ENCODE assay signal across 20 mouse cellular contexts in the genomic region with DNA sequence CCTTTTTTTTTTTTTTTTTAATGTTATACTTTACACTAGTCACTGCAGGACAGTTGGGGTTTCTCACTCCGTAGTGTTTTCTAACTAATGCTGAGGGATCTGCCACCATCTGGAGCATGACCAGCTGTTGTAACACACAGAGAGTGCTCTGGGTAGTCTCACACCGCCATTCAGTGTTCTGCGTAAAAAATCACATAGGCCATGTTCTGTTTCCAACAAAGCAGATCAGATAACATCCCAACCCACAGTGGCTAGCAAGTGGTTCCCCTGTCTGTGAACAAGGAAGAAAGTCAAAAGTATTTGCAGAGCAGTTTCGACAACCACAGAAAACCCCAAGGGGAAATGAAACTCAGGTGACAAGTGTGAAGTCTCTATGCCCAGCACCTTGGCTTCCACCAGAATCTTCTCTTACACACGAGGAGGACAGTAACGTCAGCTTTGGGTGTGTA. TPM values are rescaled to one million over a fixed set of nuclear protein-coding genes. Genes with fewer than 3 reads are reported as not detected.
DNase-seq lines count a peak whose midpoint lies in the region; ATAC-seq and TF ChIP-seq lines count a peak whose summit lies in the region.
"Had no signal": no experiment of that assay in that cellular context is flagged by ENCODE, and none has a peak within 500 bp of the region (broad histone marks: within the 10 kb centered on the region; RNA-seq: fewer than 3 reads in every experiment).

No protein-coding gene starts in this region.

- no peak for TF ChIP-seq CTCF in MEL (IDR thresholded peaks at IDR 0.05 in 2 of 3, conservative IDR thresholded peaks at IDR 0.05 in 1 of 3; ENCODE audit: control insufficient read depth in 1 of 3, insufficient read depth in 1 of 3, low read depth in 2 of 3, low read length in 3 of 3, poor library complexity in 1 of 3, severe bottlenecking in 1 of 3)
- TF ChIP-seq CTCF in layer of hippocampus, adult 2 months (conservative IDR thresholded peaks at IDR 0.05), result no peak

- no peak for TF ChIP-seq EP300 in MEL (IDR thresholded peaks at IDR 0.05; ENCODE audit: low read depth in 1 of 2, low read length in 2 of 2)

- H3K9ac ChIP-seq in MEL (ENCODE audit: control insufficient read depth, low read depth, low read length, poor library complexity, severe bottlenecking), result peak overlapping the region; percentile 37
- no peak overlapping the region for H3K9ac ChIP-seq in midbrain, embryonic 11.5 days (ENCODE audit: low read length)
- H3K9ac ChIP-seq: heart, embryonic 15.5 days; hindbrain, embryonic 13.5 days; limb, embryonic 15.5 days; liver, postnatal 0 days; neural tube, embryonic 13.5 days had no signal

- H3K4me1 ChIP-seq in MEL (ENCODE audit: control insufficient read depth in 1 of 2, insufficient read depth in 2 of 2, low read length in 2 of 2), result peaks cover 12 to 17% of the 10 kb centered on the region in 2 experiments
- H3K4me1 ChIP-seq in midbrain, embryonic 11.5 days (ENCODE audit: control insufficient read depth, insufficient read depth, low read length), result no peaks in the 10 kb centered on the region
- H3K4me1 ChIP-seq: heart, embryonic 15.5 days; hindbrain, embryonic 13.5 days; limb, embryonic 15.5 days; neural tube, embryonic 13.5 days had no signal

- 85% methylated on average over 6 of the region's 6 CpGs for WGBS in midbrain, embryonic 11.5 days

- ATAC-seq in megakaryocyte, adult 5-6 weeks (ENCODE audit: poor library complexity, severe bottlenecking), result peak; percentile 78
- no peak for ATAC-seq in midbrain, embryonic 11.5 days (ENCODE audit: low FRiP score)
- ATAC-seq: forebrain, embryonic 14.5 days; liver, postnatal 0 days; midbrain, embryonic 16.5 days; Patski had no signal

- peak; percentile 34 for DNase-seq in lung, postnatal 36 days
- DNase-seq in lung, postnatal 4 days, result no peak
- DNase-seq in MEL (ENCODE audit: low read depth, low spot score), result peak; percentile 72
- peak; percentile 83 to 84 for DNase-seq in spleen, postnatal 36 days (ENCODE audit: low spot score in 2 of 2)
- no peak for DNase-seq in Muller cell, postnatal 12 days (ENCODE audit: inconsistent ontology term)
- no peak for DNase-seq in midbrain, embryonic 11.5 days (ENCODE audit: low spot score, missing footprints)
- DNase-seq in layer of hippocampus, adult 2 months (ENCODE audit: low spot score in 2 of 2), result no peak
- DNase-seq: cerebellum, adult 18-20 months; kidney, adult 9 months; liver, postnatal 0 days; thymus, adult 2 months had no signal

- no peak for TF ChIP-seq POLR2A in MEL (IDR thresholded peaks at IDR 0.05; ENCODE audit: control insufficient read depth in 1 of 2, insufficient read depth in 1 of 2, low read depth in 1 of 2, low read length in 2 of 2, poor library complexity in 1 of 2)

- no peak overlapping the region for H3K4me2 ChIP-seq in midbrain, embryonic 11.5 days
- H3K4me2 ChIP-seq: heart, embryonic 15.5 days; hindbrain, embryonic 13.5 days; limb, embryonic 15.5 days; neural tube, embryonic 13.5 days had no signal

- H3K27me3 ChIP-seq in MEL (ENCODE audit: control insufficient read depth in 1 of 2, insufficient read depth in 2 of 2, low read length in 2 of 2), result no peaks in the 10 kb centered on the region
- no peaks in the 10 kb centered on the region for H3K27me3 ChIP-seq in midbrain, embryonic 11.5 days (ENCODE audit: control insufficient read depth, insufficient read depth, low read length)
- H3K27me3 ChIP-seq: heart, embryonic 15.5 days; hindbrain, embryonic 13.5 days; limb, embryonic 15.5 days; neural tube, embryonic 13.5 days; Patski had no signal

- peak overlapping the region; percentile 13; the same call in 1 of the 2 replicates for H3K27ac ChIP-seq in MEL (ENCODE audit: control insufficient read depth, low read depth, low read length)
- H3K27ac ChIP-seq in midbrain, embryonic 11.5 days (ENCODE audit: low read depth, low read length), result no peak overlapping the region
- no peak overlapping the region for H3K27ac ChIP-seq in layer of hippocampus, adult 2 months
- H3K27ac ChIP-seq: heart, embryonic 15.5 days; hindbrain, embryonic 13.5 days; limb, embryonic 15.5 days; macrophage; neural tube, embryonic 13.5 days had no signal

- no peaks in the 10 kb centered on the region for H3K79me2 ChIP-seq in MEL (ENCODE audit: control insufficient read depth, insufficient read depth, low read length, poor library complexity)

- H3K4me3 ChIP-seq in MEL (ENCODE audit: control insufficient read depth in 1 of 2, insufficient read depth in 1 of 2, low read depth in 2 of 2, low read length in 2 of 2), result peak overlapping the region; percentile 21 to 22; a peak in 3 of 4 replicates
- H3K4me3 ChIP-seq in midbrain, embryonic 11.5 days (ENCODE audit: low read depth, low read length), result no peak overlapping the region
- H3K4me3 ChIP-seq in layer of hippocampus, adult 2 months, result no peak overlapping the region
- H3K4me3 ChIP-seq: heart, embryonic 15.5 days; hindbrain, embryonic 13.5 days; limb, embryonic 15.5 days; neural tube, embryonic 13.5 days had no signal

- TF ChIP-seq RAD21 in MEL (IDR thresholded peaks at IDR 0.05; ENCODE audit: low read depth, low read length), result no peak

- H3K9me3 ChIP-seq in MEL (replicated peaks; ENCODE audit: insufficient read depth, low read length), result no peaks in the 10 kb centered on the region
- H3K9me3 ChIP-seq in midbrain, embryonic 11.5 days (ENCODE audit: control insufficient read depth, low read length), result no peaks in the 10 kb centered on the region
- H3K9me3 ChIP-seq: heart, embryonic 15.5 days; hindbrain, embryonic 13.5 days; limb, embryonic 15.5 days; neural tube, embryonic 13.5 days had no signal

- H3K36me3 ChIP-seq in MEL (ENCODE audit: control insufficient read depth in 1 of 2, insufficient read depth in 2 of 2, low read length in 2 of 2), result peaks cover 0 to 22% of the 10 kb centered on the region in 2 experiments; a peak in 2 of 4 replicates
- no peaks in the 10 kb centered on the region for H3K36me3 ChIP-seq in midbrain, embryonic 11.5 days (ENCODE audit: control insufficient read depth, insufficient read depth, low read length)
- H3K36me3 ChIP-seq: heart, embryonic 15.5 days; hindbrain, embryonic 13.5 days; limb, embryonic 15.5 days; neural tube, embryonic 13.5 days had no signal

TF ChIP-seq in MEL, 35 proteins besides CTCF, POLR2A, EP300 and RAD21 (continues in another document):
- TF ChIP-seq ZC3H11A (IDR thresholded peaks at IDR 0.05; ENCODE audit: low read depth, low read length), result peak; percentile 28; the same call in 1 of the 2 replicates
- TF ChIP-seq BHLHE40 (IDR thresholded peaks at IDR 0.05; ENCODE audit: borderline replicate concordance, low read depth, low read length), result no peak
- TF ChIP-seq RCOR1 (IDR thresholded peaks at IDR 0.05; ENCODE audit: low read depth, low read length), result peak; percentile 58; the same call in 1 of the 2 replicates
- peak; percentile 31; the same call in 1 of the 2 replicates for TF ChIP-seq ELF1 (IDR thresholded peaks at IDR 0.05; ENCODE audit: low read depth, low read length)
- TF ChIP-seq NELFE (IDR thresholded peaks at IDR 0.05; ENCODE audit: low read depth, low read length), result no peak
- TF ChIP-seq TBP (IDR thresholded peaks at IDR 0.05; ENCODE audit: low read depth, low read length), result 0 out of 2 replicates have a peak, but pooled peaks have one; percentile 10
- TF ChIP-seq KAT2A (conservative IDR thresholded peaks at IDR 0.05; ENCODE audit: low read depth, low read length), result no peak
- no peak for TF ChIP-seq E2F4 (IDR thresholded peaks at IDR 0.05; ENCODE audit: borderline replicate concordance, low read depth, low read length)
- TF ChIP-seq MXI1 (IDR thresholded peaks at IDR 0.05; ENCODE audit: low read depth, low read length), result 0 out of 2 replicates have a peak, but pooled peaks have one; percentile 23
- no peak for TF ChIP-seq SIN3A (IDR thresholded peaks at IDR 0.05; ENCODE audit: low read length)
- no peak for TF ChIP-seq MAX (IDR thresholded peaks at IDR 0.05; ENCODE audit: low read length)
- no peak for TF ChIP-seq JUND (IDR thresholded peaks at IDR 0.05; ENCODE audit: low read depth, low read length)
- no peak for TF ChIP-seq MEF2A (IDR thresholded peaks at IDR 0.05; ENCODE audit: extremely low read depth, insufficient replicate concordance, low read depth, low read length, poor library complexity, severe bottlenecking)
- TF ChIP-seq MAZ (IDR thresholded peaks at IDR 0.05; ENCODE audit: low read depth, low read length), result no peak
- TF ChIP-seq MAFK (IDR thresholded peaks at IDR 0.05; ENCODE audit: borderline replicate concordance, low read depth, low read length), result no peak
- no peak for TF ChIP-seq USF1 (IDR thresholded peaks at IDR 0.05; ENCODE audit: low read depth, low read length)
- no peak for TF ChIP-seq UBTF (IDR thresholded peaks at IDR 0.05; ENCODE audit: borderline replicate concordance, insufficient read depth, low read depth, low read length)
- TF ChIP-seq HCFC1 (IDR thresholded peaks at IDR 0.05; ENCODE audit: low read depth, low read length), result 0 out of 2 replicates have a peak, but pooled peaks have one; percentile 34
- peak; percentile 34; the same call in 1 of the 2 replicates for TF ChIP-seq ETS1 (IDR thresholded peaks at IDR 0.05; ENCODE audit: low read depth, low read length)
- no peak for TF ChIP-seq MYB (IDR thresholded peaks at IDR 0.05; ENCODE audit: low read depth, low read length)
- TF ChIP-seq CHD1 (IDR thresholded peaks at IDR 0.05; ENCODE audit: low read depth, low read length), result no peak
- TF ChIP-seq ZKSCAN1 (IDR thresholded peaks at IDR 0.05; ENCODE audit: low read depth, low read length), result no peak
- no peak for TF ChIP-seq POLR2AphosphoS5 (IDR thresholded peaks at IDR 0.05; ENCODE audit: borderline replicate concordance, low read depth, low read length)
- TF ChIP-seq MYC (IDR thresholded peaks at IDR 0.05; ENCODE audit: low read depth, low read length), result no peak
- TF ChIP-seq TCF12 (IDR thresholded peaks at IDR 0.05; ENCODE audit: low read depth, low read length), result 0 out of 2 replicates have a peak, but pooled peaks have one; percentile 7
- TF ChIP-seq GABPA (IDR thresholded peaks at IDR 0.05; ENCODE audit: low read depth, low read length), result no peak
- TF ChIP-seq NRF1 (IDR thresholded peaks at IDR 0.05; ENCODE audit: insufficient read depth, low read depth, low read length, poor library complexity, severe bottlenecking), result no peak
- TF ChIP-seq GATA1 (IDR thresholded peaks at IDR 0.05; ENCODE audit: low read depth, low read length), result peak; percentile 96

RNA-seq across cellular contexts. Expression of a gene that starts 13.1 kb away (rescaled TPM):
- 8.9 and 11.2 TPM in 2 replicates for total RNA-seq in MEL (2012; rRNA removed)
- polyA plus RNA-seq in MEL (2012; ENCODE audit: insufficient read depth in 1 of 2, insufficient read length in 2 of 2, low read depth in 1 of 2, low replicate concordance in 2 of 2, missing spikeins in 1 of 2), result 10 to 100 TPM; 24.8 to 67.1 TPM
- total RNA-seq in megakaryocyte, adult 5-6 weeks (2015), result 7.3 and 8.2 TPM in 2 replicates
- total RNA-seq in megakaryocyte, adult 5-6 weeks (2017), result 6.1 and 7.2 TPM in 2 replicates
- 15.9 and 18.2 TPM in 2 replicates for polyA plus RNA-seq in midbrain, embryonic 11.5 days (2014; fragmentation: Nextera tagmentation; extraction: Ambion mirVana)
- 10 to 100 TPM; 13.1 to 13.5 TPM for total RNA-seq in layer of hippocampus, adult 2 months (2021)

Comparison
In these comparisons a context has a peak if more than half of its experiments do, and no peak if none do; other contexts are left out.
1. DNase-seq: peak in lung, postnatal 36 days (single experiment), MEL (single experiment) and spleen, postnatal 36 days (2 of 2); none in lung, postnatal 4 days (0 of 2), Muller cell, postnatal 12 days (single experiment), midbrain, embryonic 11.5 days (single experiment) and layer of hippocampus, adult 2 months (0 of 2).
2. H3K4me3 ChIP-seq: peak in MEL (2 of 2); none in midbrain, embryonic 11.5 days (single experiment) and layer of hippocampus, adult 2 months (single experiment).